Mouse (Mus musculus) ES-E14 (cell line): ENCODE measurements at regions not wholly inside any gene's neighbourhood (a gene's known extent, or its start where the extent isn't known, plus 50 kb on each side); places are given as distances from the start of the nearest gene placed in this dataset.

Experiments used
- CHD2 ChIP-seq: IDR thresholded peaks from 2 replicates; pipeline ENCODE4 v1.6.1; 2014; ENCODE audit warnings: mild to moderate bottlenecking, low read depth, low read length, inconsistent platforms
- HCFC1 ChIP-seq: IDR thresholded peaks from 2 replicates; pipeline ENCODE4 v1.6.1; 2012; ENCODE audit warnings: low read length, inconsistent platforms, borderline replicate concordance; ENCODE audit not compliant: insufficient read depth
- MAFK ChIP-seq: IDR thresholded peaks from 2 replicates; pipeline ENCODE4 v1.6.1; 2014; ENCODE audit warnings: mild to moderate bottlenecking, low read depth, low read length, inconsistent platforms; ENCODE audit not compliant: insufficient read depth
- ZC3H11A ChIP-seq: IDR thresholded peaks from 2 replicates; pipeline ENCODE4 v1.6.1; 2012; ENCODE audit warnings: low read depth, mild to moderate bottlenecking, inconsistent platforms, low read length, borderline replicate concordance

- TF ChIP-seq MAFK = no peak
- TF ChIP-seq ZC3H11A = no peak
- TF ChIP-seq CHD2 = no peak
- TF ChIP-seq HCFC1 = no peak
These were observed 186.8 kb downstream of the Plod2 start for GRCm38 (mm10) chr9:92728864-92729263.
